ENCODE assay signal across 23 mouse cellular contexts in genomic region chr16:85474552-85475071, GRCm38 (mm10).
DNase-seq lines count a peak whose midpoint lies in the region; ATAC-seq and TF ChIP-seq lines count a peak whose summit lies in the region.
"Had no signal": no experiment of that assay in that cellular context is flagged by ENCODE, and none has a peak within 500 bp of the region (broad histone marks: within the 10 kb centered on the region; RNA-seq: fewer than 3 reads in every experiment).

No protein-coding gene starts in this region.

- no peak overlapping the region for H3K4me3 ChIP-seq in embryonic facial prominence, embryonic 14.5 days (ENCODE audit: low read depth, low read length)
- no peak overlapping the region for H3K4me3 ChIP-seq in embryonic facial prominence, embryonic 10.5 days
- no peak overlapping the region for H3K4me3 ChIP-seq in hindbrain, embryonic 15.5 days
- H3K4me3 ChIP-seq in hindbrain, postnatal 0 days (ENCODE audit: low read length): no peak overlapping the region
- no peak overlapping the region for H3K4me3 ChIP-seq in midbrain, embryonic 11.5 days (ENCODE audit: low read depth, low read length)
- H3K4me3 ChIP-seq: embryonic facial prominence, embryonic 13.5 days; forebrain, embryonic 13.5 days; intestine, embryonic 15.5 days; liver, embryonic 13.5 days; megakaryocyte, embryonic 14.5 days; stomach, embryonic 15.5 days had no signal

- H3K9me3 ChIP-seq in embryonic facial prominence, embryonic 14.5 days (ENCODE audit: control insufficient read depth, low read length): no peaks in the 10 kb centered on the region
- H3K9me3 ChIP-seq in embryonic facial prominence, embryonic 10.5 days: no peaks in the 10 kb centered on the region
- H3K9me3 ChIP-seq in hindbrain, embryonic 15.5 days: no peaks in the 10 kb centered on the region
- no peaks in the 10 kb centered on the region for H3K9me3 ChIP-seq in hindbrain, postnatal 0 days (ENCODE audit: low read length)
- H3K9me3 ChIP-seq in midbrain, embryonic 11.5 days (ENCODE audit: control insufficient read depth, low read length): no peaks in the 10 kb centered on the region
- H3K9me3 ChIP-seq: embryonic facial prominence, embryonic 13.5 days; forebrain, embryonic 13.5 days; intestine, embryonic 15.5 days; liver, embryonic 13.5 days; stomach, embryonic 15.5 days had no signal

- TF ChIP-seq CTCF in hindbrain, postnatal 0 days (IDR thresholded peaks at IDR 0.05; ENCODE audit: low read depth): no peak
- TF ChIP-seq CTCF in brain, embryonic 14.5 days (IDR thresholded peaks at IDR 0.05; ENCODE audit: borderline replicate concordance, extremely low read depth, insufficient read depth, insufficient read length): no peak

- no peak overlapping the region for H3K27ac ChIP-seq in embryonic facial prominence, embryonic 14.5 days (replicated peaks; ENCODE audit: low read depth, low read length)
- H3K27ac ChIP-seq in embryonic facial prominence, embryonic 10.5 days (replicated peaks): no peak overlapping the region
- H3K27ac ChIP-seq in hindbrain, embryonic 15.5 days (replicated peaks): peak overlapping the region; percentile 34; the same call in 1 of the 2 replicates
- no peak overlapping the region for H3K27ac ChIP-seq in hindbrain, postnatal 0 days
- no peak overlapping the region for H3K27ac ChIP-seq in midbrain, embryonic 11.5 days (ENCODE audit: low read depth, low read length)
- H3K27ac ChIP-seq: embryonic facial prominence, embryonic 13.5 days; forebrain, embryonic 13.5 days; intestine, embryonic 15.5 days; liver, embryonic 13.5 days; stomach, embryonic 15.5 days had no signal

- TF ChIP-seq POLR2A in brain, embryonic 14.5 days (IDR thresholded peaks at IDR 0.05; ENCODE audit: borderline replicate concordance, extremely low read depth, insufficient read depth, insufficient read length, poor library complexity, severe bottlenecking): no peak

- ATAC-seq in embryonic facial prominence, embryonic 14.5 days (ENCODE audit: low read depth): 0 out of 2 replicates have a peak, but pooled peaks have one; percentile 18
- 0 out of 2 replicates have a peak, but pooled peaks have one; percentile 38 for ATAC-seq in hindbrain, embryonic 15.5 days (ENCODE audit: low FRiP score, low read depth)
- ATAC-seq in hindbrain, postnatal 0 days: no peak
- ATAC-seq in midbrain, embryonic 11.5 days (ENCODE audit: low FRiP score): 0 out of 2 replicates have a peak, but pooled peaks have one; percentile 24
- ATAC-seq: forebrain, embryonic 13.5 days; intestine, embryonic 15.5 days had no signal

- no peak overlapping the region for H3K4me2 ChIP-seq in embryonic facial prominence, embryonic 14.5 days (ENCODE audit: low read depth, low read length)
- H3K4me2 ChIP-seq in hindbrain, embryonic 15.5 days: no peak overlapping the region
- no peak overlapping the region for H3K4me2 ChIP-seq in hindbrain, postnatal 0 days (ENCODE audit: low read depth, low read length)
- no peak overlapping the region for H3K4me2 ChIP-seq in midbrain, embryonic 11.5 days
- H3K4me2 ChIP-seq: embryonic facial prominence, embryonic 13.5 days; forebrain, embryonic 13.5 days; intestine, embryonic 15.5 days; liver, embryonic 13.5 days; lung, embryonic 14.5 days; stomach, embryonic 15.5 days had no signal

- 56% methylated on average over 5 of the region's 5 CpGs for WGBS in embryonic facial prominence, embryonic 14.5 days
- 71% methylated on average over 5 of the region's 5 CpGs for WGBS in embryonic facial prominence, embryonic 10.5 days
- 48% methylated on average over 5 of the region's 5 CpGs for WGBS in hindbrain, embryonic 15.5 days
- 52% methylated on average over 5 of the region's 5 CpGs for WGBS in hindbrain, postnatal 0 days
- 77% methylated on average over 5 of the region's 5 CpGs for WGBS in midbrain, embryonic 11.5 days

- no peaks in the 10 kb centered on the region for H3K36me3 ChIP-seq in embryonic facial prominence, embryonic 14.5 days (ENCODE audit: control insufficient read depth, insufficient read depth, low read length)
- no peaks in the 10 kb centered on the region for H3K36me3 ChIP-seq in embryonic facial prominence, embryonic 10.5 days (replicated peaks)
- H3K36me3 ChIP-seq in hindbrain, embryonic 15.5 days: no peaks in the 10 kb centered on the region
- no peaks in the 10 kb centered on the region for H3K36me3 ChIP-seq in hindbrain, postnatal 0 days (ENCODE audit: insufficient read depth, low read length)
- H3K36me3 ChIP-seq in midbrain, embryonic 11.5 days (ENCODE audit: control insufficient read depth, insufficient read depth, low read length): no peaks in the 10 kb centered on the region
- H3K36me3 ChIP-seq: embryonic facial prominence, embryonic 13.5 days; intestine, embryonic 15.5 days; liver, embryonic 13.5 days; stomach, embryonic 15.5 days had no signal

- no peak for DNase-seq in embryonic facial prominence, embryonic 14.5 days (ENCODE audit: low spot score)
- no peak for DNase-seq in embryonic facial prominence, embryonic 10.5 days (ENCODE audit: low spot score)
- DNase-seq in hindbrain, postnatal 0 days (ENCODE audit: low spot score): no peak
- peak; percentile 51 for DNase-seq in brain, embryonic 14.5 days (ENCODE audit: low read depth)
- no peak for DNase-seq in midbrain, embryonic 11.5 days (ENCODE audit: low spot score, missing footprints)
- no peak for DNase-seq in cerebellum, adult 9-10 months
- no peak for DNase-seq in kidney, postnatal 14 days
- DNase-seq: adrenal gland, postnatal 14 days; gastrocnemius, postnatal 10 days; heart, postnatal 4 days; kidney, adult 9 months; kidney, postnatal 36 days; layer of hippocampus, postnatal 36 days; liver, embryonic 13.5 days; lung, embryonic 14.5 days; lung, postnatal 36 days; thymus, postnatal 25 days had no signal

- no peaks in the 10 kb centered on the region for H3K4me1 ChIP-seq in embryonic facial prominence, embryonic 14.5 days (ENCODE audit: control insufficient read depth, insufficient read depth, low read length)
- H3K4me1 ChIP-seq in embryonic facial prominence, embryonic 10.5 days: peaks cover 9% of the 10 kb centered on the region
- H3K4me1 ChIP-seq in hindbrain, embryonic 15.5 days (replicated peaks): no peaks in the 10 kb centered on the region; the same call in 1 of the 2 replicates
- H3K4me1 ChIP-seq in hindbrain, postnatal 0 days (ENCODE audit: insufficient read depth, low read length): no peaks in the 10 kb centered on the region
- no peaks in the 10 kb centered on the region for H3K4me1 ChIP-seq in midbrain, embryonic 11.5 days (ENCODE audit: control insufficient read depth, insufficient read depth, low read length)
- H3K4me1 ChIP-seq: embryonic facial prominence, embryonic 13.5 days; forebrain, embryonic 13.5 days; intestine, embryonic 15.5 days; liver, embryonic 13.5 days; megakaryocyte, embryonic 14.5 days; stomach, embryonic 15.5 days had no signal

- no peaks in the 10 kb centered on the region for H3K27me3 ChIP-seq in embryonic facial prominence, embryonic 14.5 days (replicated peaks; ENCODE audit: control insufficient read depth, insufficient read depth, low read length)
- H3K27me3 ChIP-seq in embryonic facial prominence, embryonic 10.5 days (replicated peaks; ENCODE audit: low read depth, poor library complexity, severe bottlenecking): no peaks in the 10 kb centered on the region
- no peaks in the 10 kb centered on the region for H3K27me3 ChIP-seq in hindbrain, embryonic 15.5 days
- H3K27me3 ChIP-seq in hindbrain, postnatal 0 days (ENCODE audit: insufficient read depth, low read length): no peaks in the 10 kb centered on the region
- H3K27me3 ChIP-seq in midbrain, embryonic 11.5 days (ENCODE audit: control insufficient read depth, insufficient read depth, low read length): no peaks in the 10 kb centered on the region
- H3K27me3 ChIP-seq: embryonic facial prominence, embryonic 13.5 days; forebrain, embryonic 13.5 days; intestine, embryonic 15.5 days; liver, embryonic 13.5 days; megakaryocyte, embryonic 14.5 days; stomach, embryonic 15.5 days had no signal

- no peak overlapping the region for H3K9ac ChIP-seq in embryonic facial prominence, embryonic 14.5 days (ENCODE audit: low read depth, low read length)
- no peak overlapping the region for H3K9ac ChIP-seq in hindbrain, embryonic 15.5 days
- no peak overlapping the region for H3K9ac ChIP-seq in hindbrain, postnatal 0 days (replicated peaks; ENCODE audit: low read length)
- no peak overlapping the region for H3K9ac ChIP-seq in midbrain, embryonic 11.5 days (ENCODE audit: low read length)
- H3K9ac ChIP-seq: embryonic facial prominence, embryonic 13.5 days; forebrain, embryonic 13.5 days; intestine, embryonic 15.5 days; liver, embryonic 13.5 days; lung, embryonic 14.5 days; stomach, embryonic 15.5 days had no signal
